Mouse (Mus musculus) G1E (cell line): ENCODE measurements at regions not wholly inside any gene's neighbourhood (a gene's known extent, or its start where the extent isn't known, plus 50 kb on each side); places are given as distances from the start of the nearest gene placed in this dataset.

Experiments used
- ATAC-seq: 2 replicates; pipeline ENCODE4 v1.8.0; 2016; ENCODE audit warnings: mild to moderate bottlenecking; ENCODE audit not compliant: insufficient number of reproducible peaks, poor library complexity, low FRiP score, severe bottlenecking; ENCODE audit errors: extremely low read depth
- DNase-seq: peaks from one replicate; pipeline ENCODE4 v3.0.0; 2012; ENCODE audit warnings: low spot score
- H3K27me3 ChIP-seq: 2 replicates; pipeline ENCODE4 v1.6.1; 2012; ENCODE audit warnings: mild to moderate bottlenecking, low read length, inconsistent platforms; ENCODE audit not compliant: insufficient read depth
- H3K36me3 ChIP-seq: replicated peaks from 2 replicates; pipeline ENCODE3; 2012; ENCODE audit warnings: mild to moderate bottlenecking, inconsistent platforms
- H3K4me1 ChIP-seq: 2 replicates; pipeline ENCODE4 v1.6.1; 2012; ENCODE audit warnings: low read depth, low read length, inconsistent platforms, mixed read lengths; ENCODE audit not compliant: insufficient read depth
- H3K4me3 ChIP-seq: 2 replicates; pipeline ENCODE4 v1.5.1; 2012; ENCODE audit warnings: low read depth, mild to moderate bottlenecking, inconsistent platforms, low read length, moderate library complexity, mixed read lengths
- H3K9me3 ChIP-seq: replicated peaks from 2 replicates; pipeline ENCODE4 v1.6.1; 2012; ENCODE audit warnings: inconsistent platforms
- CTCF ChIP-seq: IDR thresholded peaks from 2 replicates; pipeline ENCODE4 v1.5.1; 2012; ENCODE audit warnings: low read depth, low read length, inconsistent platforms, mixed read lengths
- GATA1 ChIP-seq: IDR thresholded peaks from 2 replicates; pipeline ENCODE4 v1.6.1; 2012; ENCODE audit warnings: borderline replicate concordance, low read length, inconsistent platforms, mixed read lengths
- GATA2 ChIP-seq: IDR thresholded peaks from 2 replicates; pipeline ENCODE4 v1.6.1; 2012; ENCODE audit warnings: low read depth, low read length, inconsistent platforms, borderline replicate concordance
- POLR2AphosphoS5 ChIP-seq: IDR thresholded peaks from 2 replicates; pipeline ENCODE4 v1.6.1; 2012; ENCODE audit warnings: low read depth, low read length, inconsistent platforms; ENCODE audit not compliant: insufficient replicate concordance
- TAL1 ChIP-seq: conservative IDR thresholded peaks from 2 replicates; pipeline ENCODE4 v1.6.1; 2012; ENCODE audit warnings: low read depth, low read length, inconsistent platforms, mixed read lengths

DNA sequence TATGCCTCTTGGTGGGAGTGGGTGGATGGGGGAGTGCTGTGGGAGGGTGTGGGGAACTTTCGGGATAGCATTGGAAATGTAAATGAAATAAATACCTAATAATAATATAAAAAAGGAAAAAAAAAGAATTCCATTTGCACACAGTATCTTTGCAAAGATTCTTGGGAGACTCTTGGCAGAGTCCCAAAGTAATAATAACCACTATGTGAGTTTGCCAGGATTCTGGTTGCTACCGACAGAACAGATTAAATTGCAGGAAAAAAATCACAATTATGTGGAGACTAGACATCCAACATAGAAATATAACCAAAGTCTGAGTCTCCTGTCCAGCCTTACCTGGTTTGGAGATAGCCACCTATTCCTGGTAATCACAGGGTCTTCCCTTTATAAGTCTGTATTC lies 75.6 kb upstream of the Fam49a start:
- Histone ChIP-seq H3K4me3 (no peak overlapping the region), H3K9me3 (no peaks in the 10 kb centered on the region), H3K27me3 (no peaks in the 10 kb centered on the region), H3K4me1 (no peaks in the 10 kb centered on the region), H3K36me3 (no peaks in the 10 kb centered on the region)
- no peak for TF ChIP-seq CTCF
- no peak for DNase-seq
- no peak for ATAC-seq

DNA sequence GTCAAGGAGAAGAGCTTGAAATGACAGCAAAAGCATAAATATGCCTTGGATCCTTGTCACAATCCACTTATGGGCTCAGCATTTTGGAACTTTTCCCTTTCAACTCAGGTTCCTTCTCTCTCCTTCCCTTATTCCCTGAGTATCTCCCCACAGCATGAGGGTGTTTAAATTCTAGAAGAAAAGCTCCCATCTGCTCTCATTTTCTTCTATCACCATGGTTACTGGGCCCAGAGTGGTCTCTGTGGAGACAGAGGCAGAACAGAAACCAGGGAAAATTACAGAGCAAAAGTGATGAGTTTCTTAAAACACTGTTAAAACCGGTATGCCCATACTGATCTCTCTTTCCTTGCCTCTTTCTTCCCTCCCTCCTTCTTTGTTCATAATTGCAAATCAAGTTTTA lies 66.9 kb upstream of the Fam49a start:
- H3K4me1 ChIP-seq: no peaks in the 10 kb centered on the region
- no peak for ATAC-seq

DNA sequence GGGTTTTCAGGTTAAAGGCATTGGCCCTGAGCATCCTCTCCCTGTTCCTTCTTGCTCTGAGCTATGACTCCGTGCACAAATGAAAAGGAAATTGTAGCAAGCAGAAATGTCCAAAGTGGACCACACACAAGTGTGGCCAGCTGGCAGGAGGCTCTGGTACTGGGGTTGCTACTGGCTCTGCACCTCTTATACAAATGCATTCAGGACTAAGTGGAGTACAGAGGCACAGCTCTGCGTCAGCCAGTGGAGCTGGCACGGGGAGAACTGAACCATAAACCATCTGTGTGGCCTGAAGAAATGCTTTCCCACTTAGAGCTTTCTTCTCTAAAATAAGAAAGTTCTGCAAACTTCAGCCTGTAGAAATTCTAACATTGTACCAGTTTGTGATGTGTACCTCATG lies 65.3 kb upstream of the Fam49a start:
- TF ChIP-seq CTCF: no peak
- TF ChIP-seq GATA1: no peak
- no peak for TF ChIP-seq GATA2
- H3K4me1 ChIP-seq: no peaks in the 10 kb centered on the region
- no peaks in the 10 kb centered on the region for H3K27me3 ChIP-seq
- H3K4me3 ChIP-seq: no peak overlapping the region
- H3K9me3 ChIP-seq: 0 out of 2 replicates have a peak, but pooled peaks cover 3% of the 10 kb centered on the region
- ATAC-seq (no peak), DNase-seq (no peak)
- no peaks in the 10 kb centered on the region for H3K36me3 ChIP-seq

More for the DNA sequence above, 66.9 kb upstream of the Fam49a start:
- H3K9me3 ChIP-seq: 0 out of 2 replicates have a peak, but pooled peaks cover 3% of the 10 kb centered on the region
- no peak overlapping the region for H3K4me3 ChIP-seq
- no peaks in the 10 kb centered on the region for H3K36me3 ChIP-seq
- TF ChIP-seq GATA1 (no peak), CTCF (no peak)
- no peaks in the 10 kb centered on the region for H3K27me3 ChIP-seq
- no peak for DNase-seq

DNA sequence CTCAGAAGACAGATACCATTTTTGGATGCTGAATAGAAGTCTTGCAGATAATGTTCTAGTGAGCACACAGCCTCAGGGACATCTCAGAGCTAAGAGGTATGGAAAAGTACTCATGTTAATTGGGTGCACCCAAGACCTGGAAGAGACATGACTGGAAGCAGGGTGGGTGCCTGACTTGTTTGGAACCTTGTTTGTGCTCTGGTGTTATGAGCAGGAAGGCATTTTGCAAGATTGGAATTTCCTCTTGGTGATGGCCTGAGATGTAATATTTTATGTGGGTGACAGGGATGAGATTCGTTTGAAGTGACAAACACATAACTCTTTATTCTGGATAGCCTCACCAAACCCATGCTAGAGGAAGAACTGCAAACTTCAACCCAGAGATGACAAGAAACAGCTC lies 53.7 kb upstream of the Fam49a start:
- Histone ChIP-seq H3K36me3 (no peaks in the 10 kb centered on the region), H3K4me3 (no peak overlapping the region), H3K4me1 (no peaks in the 10 kb centered on the region), H3K27me3 (no peaks in the 10 kb centered on the region), H3K9me3 (no peaks in the 10 kb centered on the region)
- TF ChIP-seq GATA1: no peak
- no peak for TF ChIP-seq TAL1
- no peak for TF ChIP-seq POLR2AphosphoS5
- no peak for TF ChIP-seq CTCF
- no peak for TF ChIP-seq GATA2
- DNase-seq (no peak), ATAC-seq (no peak)
